Mouse (Mus musculus): ENCODE data around the gene Cdk13. TPM values are rescaled to one million over a fixed set of nuclear protein-coding genes. Genes with fewer than 3 reads are reported as not detected.

The Cdk13 gene
- total RNA-seq, 2 experiments from 2014 or later, result 22.3 to 28.9 TPM

GRCm38 (mm10) chr13:17773112-17773511, 31.8 kb downstream of the Cdk13 start:
- no peak for DNase-seq (ENCODE audit: low spot score)
- intact Hi-C loops (cut with DNase I), result no loop called here

GRCm38 (mm10) chr13:17772574-17772973, 32.3 kb downstream of the Cdk13 start:
- intact Hi-C loops (cut with DNase I), result no loop called here
- no peak for DNase-seq (ENCODE audit: low spot score)

GRCm38 (mm10) chr13:17762405-17762804, 42.5 kb downstream of the Cdk13 start:
- DNase-seq (ENCODE audit: low spot score), result no peak
- intact Hi-C loops (cut with DNase I), result no loop called here

- no peak for DNase-seq (ENCODE audit: low spot score)
- intact Hi-C loops (cut with DNase I), result no loop called here
These were observed 49.9 kb downstream of the Cdk13 start for GRCm38 (mm10) chr13:17754997-17755396.

- DNase-seq (ENCODE audit: low spot score), result no peak
- intact Hi-C loops (cut with DNase I), result no loop called here
These were observed 76.1 kb downstream of the Cdk13 start for GRCm38 (mm10) chr13:17728798-17729197.

GRCm38 (mm10) chr13:17727922-17728321, 77.0 kb downstream of the Cdk13 start:
- intact Hi-C loops (cut with DNase I), result no loop called here
- DNase-seq (ENCODE audit: low spot score), result no peak

GRCm38 (mm10) chr13:17717357-17717756, 87.5 kb downstream of the Cdk13 start:
- no peak for DNase-seq (ENCODE audit: low spot score)
- intact Hi-C loops (cut with DNase I), result no loop called here

- intact Hi-C loops (cut with DNase I), result no loop called here
These were observed 96.0 kb downstream of the Cdk13 start for GRCm38 (mm10) chr13:17708784-17709311.

GRCm38 (mm10) chr13:17705188-17705826, 99.6 kb downstream of the Cdk13 start:
- no peak for DNase-seq (ENCODE audit: low spot score)
- intact Hi-C loops (cut with DNase I), result no loop called here

More at GRCm38 (mm10) chr13:17708784-17709311, 96.0 kb downstream of the Cdk13 start:
- no peak for DNase-seq (ENCODE audit: low spot score)

- DNase-seq (ENCODE audit: low spot score), result no peak
- intact Hi-C loops (cut with DNase I), result no loop called here
These were observed 102.6 kb downstream of the Cdk13 start for GRCm38 (mm10) chr13:17702311-17702710.

- DNase-seq (ENCODE audit: low spot score), result no peak
- intact Hi-C loops (cut with DNase I), result no loop called here
These were observed 103.6 kb downstream of the Cdk13 start for GRCm38 (mm10) chr13:17701322-17701721.

- no peak for DNase-seq (ENCODE audit: low spot score)
- intact Hi-C loops (cut with DNase I), result no loop called here
These were observed 104.7 kb downstream of the Cdk13 start for GRCm38 (mm10) chr13:17700090-17700715.

- DNase-seq (ENCODE audit: low spot score), result no peak
- intact Hi-C loops (cut with DNase I), result loop anchor here (2.0 to 10.0 kb wide), 4 partner anchors 109 to 1689 kb away; partner anchors contain the start of genes Cdk13, Rala and Yae1d1
These were observed 108.9 kb downstream of the Cdk13 start for GRCm38 (mm10) chr13:17695898-17696580.

GRCm38 (mm10) chr13:17694911-17695699, 109.8 kb downstream of the Cdk13 start, which contains the start of the genes Mplkip and Sugct:
Gene Mplkip (plus strand): TSS chr13:17695192.
Gene Sugct (minus strand): TSS chr13:17695553.
- intact Hi-C loops (cut with DNase I), result loop anchor here (2.0 to 10.0 kb wide), 4 partner anchors 110 to 1690 kb away; partner anchors contain the start of genes Cdk13, Rala and Yae1d1
- DNase-seq (ENCODE audit: low spot score), result peak; percentile 100

- intact Hi-C loops (cut with DNase I), result loop anchor here (2.0 to 10.0 kb wide), 3 partner anchors 110 to 1690 kb away; partner anchors contain the start of genes Cdk13 and Rala
- DNase-seq (ENCODE audit: low spot score), result no peak
These were observed 110.5 kb downstream of the Cdk13 start for GRCm38 (mm10) chr13:17694414-17694813.

- no peak for DNase-seq (ENCODE audit: low spot score)
- intact Hi-C loops (cut with DNase I), result loop anchor here (2.0 to 10.0 kb wide), 3 partner anchors 111 to 1691 kb away; partner anchors contain the start of genes Cdk13 and Rala
These were observed 111.1 kb downstream of the Cdk13 start for GRCm38 (mm10) chr13:17693816-17694215.

- DNase-seq (ENCODE audit: low spot score), result no peak
- intact Hi-C loops (cut with DNase I), result loop anchor here (10.0 kb wide), 2 partner anchors 253 to 1693 kb away; partner anchors contain the start of gene Rala
These were observed 113.5 kb downstream of the Cdk13 start for GRCm38 (mm10) chr13:17691436-17691835.

- no peak for DNase-seq (ENCODE audit: low spot score)
- intact Hi-C loops (cut with DNase I), result loop anchor here (10.0 kb wide), 2 partner anchors 254 to 1694 kb away; partner anchors contain the start of gene Rala
These were observed 114.2 kb downstream of the Cdk13 start for GRCm38 (mm10) chr13:17690686-17691085.

- intact Hi-C loops (cut with DNase I), result no loop called here
- DNase-seq (ENCODE audit: low spot score), result no peak
These were observed 115.4 kb downstream of the Cdk13 start for GRCm38 (mm10) chr13:17689461-17689860.

Data from heart, postnatal 25 days (tissue).